Mouse (Mus musculus) embryonic fibroblast, embryonic 13.5 days (primary cell): ENCODE measurements around the gene Fnbp1l.

Source experiments
- CTCF ChIP-seq: IDR thresholded peaks from 2 replicates; pipeline ENCODE4 v1.5.1; 2011; ENCODE audit warnings: mild to moderate bottlenecking, control low read depth, low read length, moderate library complexity, borderline replicate concordance; ENCODE audit not compliant: insufficient read depth
- POLR2A ChIP-seq: IDR thresholded peaks from 2 replicates; pipeline ENCODE4 v1.6.1; 2011; ENCODE audit warnings: low read depth, mild to moderate bottlenecking, control low read depth, low read length, moderate library complexity

DNA sequence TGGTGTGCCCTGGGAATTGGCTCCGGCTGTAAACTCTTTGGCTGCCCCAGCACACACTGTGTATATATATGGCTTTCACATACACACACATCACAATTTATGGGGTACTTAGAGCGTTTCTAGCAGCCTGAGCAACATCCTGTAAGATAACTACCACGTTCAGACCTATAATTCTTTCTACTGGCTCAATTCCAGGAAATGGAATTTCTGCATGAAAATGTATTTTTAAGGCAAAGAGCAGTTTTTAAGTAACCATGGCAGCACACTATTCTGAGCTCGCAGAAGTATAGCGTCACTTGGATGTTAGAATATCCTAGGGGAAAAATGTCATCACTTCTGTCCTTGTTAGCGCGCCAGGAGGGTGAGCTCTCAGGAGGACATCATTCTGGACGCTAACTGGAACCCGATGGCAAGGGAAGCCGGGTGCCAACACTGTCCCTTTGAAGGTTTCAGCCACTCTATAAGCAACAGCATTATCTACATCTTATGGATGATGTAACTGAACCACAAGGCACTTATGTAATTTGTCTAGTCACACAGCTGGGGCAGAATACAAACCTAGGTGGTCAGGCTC, 113.1 kb downstream of the Fnbp1l start:
- TF ChIP-seq POLR2A (no peak), CTCF (no peak)
